Mouse (Mus musculus): ENCODE measurements at regions not wholly inside any gene's neighbourhood (a gene's known extent, or its start where the extent isn't known, plus 50 kb on each side); places are given as distances from the start of the nearest gene placed in this dataset.

GRCm38 (mm10) chr5:133991556-133991955, 108.0 kb upstream of the Castor2 start:
- H3K4me2 ChIP-seq (ENCODE audit: insufficient read depth, low read depth, poor library complexity, severe bottlenecking): no peak overlapping the region
- no peaks in the 10 kb centered on the region for H3K36me3 ChIP-seq (replicated peaks in 1 of 2; ENCODE audit: control insufficient read depth in 1 of 2, insufficient read depth in 1 of 2, low read length in 1 of 2)
- H3K9ac ChIP-seq (ENCODE audit: insufficient read depth, low read depth): no peak overlapping the region
- peaks cover 34% of the 10 kb centered on the region for H3K9me3 ChIP-seq (replicated peaks; ENCODE audit: low read length)
- H3K79me2 ChIP-seq (replicated peaks; ENCODE audit: control insufficient read depth, extremely low read depth, insufficient read depth, poor library complexity, severe bottlenecking): no peaks in the 10 kb centered on the region
- no peak for DNase-seq (ENCODE audit: extremely low read depth)
- H3K4me1 ChIP-seq (ENCODE audit: control insufficient read depth in 1 of 2, insufficient read depth in 2 of 2): no peaks in the 10 kb centered on the region
- no peak overlapping the region for H3K27ac ChIP-seq (ENCODE audit: insufficient read depth, low read depth)
- in situ Hi-C loops (cut with MboI; ENCODE audit: low pct_ligation_motif_present, low pct_unique_long_range_greater_than_20kb, low sequenced_read_pairs): no loop called here
- no peaks in the 10 kb centered on the region for H3K27me3 ChIP-seq (replicated peaks)
- TF ChIP-seq JUN (IDR thresholded peaks at IDR 0.05; ENCODE audit: insufficient read depth, low read depth, low read length) (no peak), POLR2A (IDR thresholded peaks at IDR 0.05; ENCODE audit: low read depth, low read length) (no peak), HCFC1 (IDR thresholded peaks at IDR 0.05; ENCODE audit: low read depth, low read length) (no peak), SMC3 (IDR thresholded peaks at IDR 0.05; ENCODE audit: low read depth, low read length) (no peak)
- no peak overlapping the region for H3K4me3 ChIP-seq (replicated peaks in 1 of 3; ENCODE audit: low read depth in 2 of 3, low read length in 2 of 3, poor library complexity in 1 of 3)
- dilution Hi-C loops (cut with MboI; ENCODE audit: extremely low pct_ligation_motif_present, extremely low pct_unique_long_range_greater_than_20kb, low sequenced_read_pairs): no loop called here

DNA sequence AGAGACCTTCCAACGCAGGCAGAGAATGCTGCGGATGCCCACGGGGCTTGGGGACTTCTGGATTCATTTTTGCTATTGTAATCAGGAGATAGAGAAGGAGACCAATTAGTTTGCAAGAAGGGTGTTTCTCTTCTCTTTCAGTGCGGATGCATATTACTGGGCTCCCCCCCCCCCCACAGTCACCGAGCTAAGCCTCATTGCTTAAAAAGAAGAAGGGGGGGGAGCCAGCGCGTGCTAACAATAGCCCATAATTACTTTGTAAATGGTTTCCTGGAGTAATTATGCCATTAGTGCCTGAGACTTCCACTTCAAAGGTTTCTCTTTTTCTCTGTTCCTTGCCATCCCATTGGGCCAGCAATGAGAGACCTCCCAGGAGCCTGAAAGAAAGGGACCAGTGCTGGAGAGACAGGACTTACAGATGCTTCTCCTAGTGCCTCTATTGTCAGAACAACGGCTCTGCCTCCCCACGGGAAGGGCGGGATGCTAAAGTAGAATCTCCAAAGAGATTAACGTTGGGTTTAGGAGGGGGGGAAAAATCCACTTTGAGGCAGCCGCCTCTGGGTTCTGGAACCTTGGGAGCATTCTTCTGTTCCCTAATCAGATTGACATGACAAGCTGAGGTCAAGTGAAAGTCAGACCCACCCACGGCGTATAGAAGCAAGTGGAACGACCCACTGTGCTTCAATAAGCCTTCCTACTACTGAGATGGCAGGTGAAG, 116.1 kb upstream of the Castor2 start:
- no peak for TF ChIP-seq MAFK (IDR thresholded peaks at IDR 0.05; ENCODE audit: insufficient replicate concordance, low read length)
- no peaks in the 10 kb centered on the region for H3K4me1 ChIP-seq (ENCODE audit: control insufficient read depth in 1 of 2, insufficient read depth in 2 of 2)
- H3K79me2 ChIP-seq (replicated peaks; ENCODE audit: control insufficient read depth, extremely low read depth, insufficient read depth, poor library complexity, severe bottlenecking): no peaks in the 10 kb centered on the region
- H3K9ac ChIP-seq (ENCODE audit: insufficient read depth, low read depth): no peak overlapping the region
- H3K9me3 ChIP-seq (replicated peaks; ENCODE audit: low read length): peaks cover 52% of the 10 kb centered on the region
- H3K27ac ChIP-seq (ENCODE audit: insufficient read depth, low read depth): no peak overlapping the region
- DNase-seq (ENCODE audit: extremely low read depth): no peak
- H3K4me2 ChIP-seq (ENCODE audit: insufficient read depth, low read depth, poor library complexity, severe bottlenecking): no peak overlapping the region
- no peak overlapping the region for H3K4me3 ChIP-seq (replicated peaks in 1 of 3; ENCODE audit: low read depth in 2 of 3, low read length in 2 of 3, poor library complexity in 1 of 3)
- dilution Hi-C loops (cut with MboI; ENCODE audit: extremely low pct_ligation_motif_present, extremely low pct_unique_long_range_greater_than_20kb, low sequenced_read_pairs) (no loop called here), in situ Hi-C loops (cut with MboI; ENCODE audit: low pct_ligation_motif_present, low pct_unique_long_range_greater_than_20kb, low sequenced_read_pairs) (no loop called here)
- no peaks in the 10 kb centered on the region for H3K27me3 ChIP-seq (replicated peaks)
- H3K36me3 ChIP-seq (replicated peaks in 1 of 2; ENCODE audit: control insufficient read depth in 1 of 2, insufficient read depth in 1 of 2, low read length in 1 of 2): no peaks in the 10 kb centered on the region

DNA sequence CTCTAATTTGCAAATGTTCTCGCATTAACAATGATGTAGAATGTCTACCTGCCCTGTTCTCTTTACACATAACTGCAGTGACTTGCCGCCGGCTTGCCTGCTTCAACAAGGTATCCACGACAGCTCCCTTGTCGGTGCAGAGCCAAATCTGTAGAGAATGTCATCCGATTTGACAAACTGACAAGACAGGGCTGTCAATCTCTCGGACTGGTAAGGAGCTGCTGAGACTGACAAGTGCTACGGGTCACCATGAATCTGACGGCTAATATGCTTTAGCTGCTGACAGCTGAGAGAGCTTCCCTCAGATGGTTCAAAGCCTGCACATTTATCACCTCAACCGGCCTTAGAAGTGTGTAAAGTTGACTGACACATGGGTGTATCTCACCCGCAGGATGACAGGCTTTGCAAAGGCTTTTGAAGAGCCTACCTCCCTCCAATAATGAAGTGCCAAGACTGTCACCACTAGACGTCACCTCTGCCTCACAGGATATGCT, 129.0 kb upstream of the Castor2 start:
- no peaks in the 10 kb centered on the region for H3K36me3 ChIP-seq (replicated peaks in 1 of 2; ENCODE audit: control insufficient read depth in 1 of 2, insufficient read depth in 1 of 2, low read length in 1 of 2)
- no peak overlapping the region for H3K27ac ChIP-seq (ENCODE audit: insufficient read depth, low read depth)
- in situ Hi-C loops (cut with MboI; ENCODE audit: low pct_ligation_motif_present, low pct_unique_long_range_greater_than_20kb, low sequenced_read_pairs) (no loop called here), dilution Hi-C loops (cut with MboI; ENCODE audit: extremely low pct_ligation_motif_present, extremely low pct_unique_long_range_greater_than_20kb, low sequenced_read_pairs) (no loop called here)
- no peak overlapping the region for H3K4me3 ChIP-seq (replicated peaks in 1 of 3; ENCODE audit: low read depth in 2 of 3, low read length in 2 of 3, poor library complexity in 1 of 3)
- H3K79me2 ChIP-seq (replicated peaks; ENCODE audit: control insufficient read depth, extremely low read depth, insufficient read depth, poor library complexity, severe bottlenecking): no peaks in the 10 kb centered on the region
- H3K9me3 ChIP-seq (replicated peaks; ENCODE audit: low read length): peaks cover 64% of the 10 kb centered on the region
- H3K4me2 ChIP-seq (ENCODE audit: insufficient read depth, low read depth, poor library complexity, severe bottlenecking): no peak overlapping the region
- TF ChIP-seq CHD2 (IDR thresholded peaks at IDR 0.05; ENCODE audit: low read length) (no peak), ZMIZ1 (IDR thresholded peaks at IDR 0.05; ENCODE audit: low read depth, low read length) (no peak), MAZ (IDR thresholded peaks at IDR 0.05; ENCODE audit: low read depth, low read length) (no peak), EP300 (IDR thresholded peaks at IDR 0.05; ENCODE audit: low read length) (no peak), UBTF (IDR thresholded peaks at IDR 0.05; ENCODE audit: low read depth, low read length) (no peak), CHD1 (IDR thresholded peaks at IDR 0.05; ENCODE audit: low read depth, low read length) (no peak), USF1 (IDR thresholded peaks at IDR 0.05; ENCODE audit: low read depth, low read length) (no peak), ZC3H11A (IDR thresholded peaks at IDR 0.05; ENCODE audit: low read depth, low read length) (no peak), MAX (IDR thresholded peaks at IDR 0.05; ENCODE audit: low read length) (no peak)
- no peak overlapping the region for H3K9ac ChIP-seq (ENCODE audit: insufficient read depth, low read depth)
- no peaks in the 10 kb centered on the region for H3K4me1 ChIP-seq (ENCODE audit: control insufficient read depth in 1 of 2, insufficient read depth in 2 of 2)
- no peak for DNase-seq (ENCODE audit: extremely low read depth)
- no peaks in the 10 kb centered on the region for H3K27me3 ChIP-seq (replicated peaks)

All from CH12.LX (cell line).